Mouse (Mus musculus) heart, postnatal 0 days (tissue): ENCODE results near the gene Cx3cr1. TPM values are rescaled to one million over a fixed set of nuclear protein-coding genes. Genes with fewer than 3 reads are reported as not detected.

Experiments used
- ATAC-seq: fragments of 200-750 bp; cut with Nextera tagmentation; 2 replicates; pipeline ENCODE4 v1.8.0; 2017; ENCODE audit warnings: low read depth, moderate number of reproducible peaks, moderate library complexity; ENCODE audit not compliant: insufficient read depth
- DNase-seq: peaks from one replicate; pipeline ENCODE4 v3.0.0-alpha.2; 2016; ENCODE audit warnings: low spot score
- H3K27ac ChIP-seq: fragments of 300-500 bp; sonication (generic); 2 replicates; pipeline ENCODE4 v1.5.1; 2014; ENCODE audit warnings: low read depth, mild to moderate bottlenecking
- H3K27me3 ChIP-seq: fragments of 300-500 bp; sonication (generic); 2 replicates; pipeline ENCODE4 v1.6.1; 2014; ENCODE audit warnings: low read length, mixed read lengths; ENCODE audit not compliant: control insufficient read depth, insufficient read depth
- H3K36me3 ChIP-seq: fragments of 300-500 bp; sonication (generic); replicated peaks from 2 replicates; pipeline ENCODE4 v1.6.1; 2014; ENCODE audit warnings: low read length, mixed read lengths; ENCODE audit not compliant: control insufficient read depth, insufficient read depth
- H3K4me1 ChIP-seq: fragments of 300-500 bp; sonication (generic); 2 replicates; pipeline ENCODE4 v1.6.1; 2014; ENCODE audit warnings: antibody characterized with exemption; ENCODE audit not compliant: control insufficient read depth, insufficient read depth
- H3K4me2 ChIP-seq: fragments of 300-500 bp; sonication (generic); 2 replicates; pipeline ENCODE4 v1.6.1; 2014; ENCODE audit warnings: low read depth, mild to moderate bottlenecking, low read length, moderate library complexity
- H3K4me3 ChIP-seq: fragments of 300-500 bp; sonication (generic); 2 replicates; pipeline ENCODE4 v1.5.1; 2014; ENCODE audit warnings: low read depth, low read length
- H3K9ac ChIP-seq: fragments of 300-500 bp; sonication (generic); replicated peaks from 2 replicates; pipeline ENCODE4 v1.6.1; 2014; ENCODE audit warnings: low read depth, low read length, mixed read lengths
- H3K9me3 ChIP-seq: fragments of 300-500 bp; sonication (generic); replicated peaks from 2 replicates; pipeline ENCODE4 v1.6.1; 2016; ENCODE audit warnings: low read length; ENCODE audit not compliant: control insufficient read depth
- CTCF ChIP-seq: IDR thresholded peaks from 2 replicates; pipeline ENCODE4 v1.5.1; 2016; ENCODE audit warnings: antibody characterized with exemption, control low read depth, low read depth
- EP300 ChIP-seq: IDR thresholded peaks from 2 replicates; pipeline ENCODE4 v1.6.1; 2016; ENCODE audit warnings: antibody characterized with exemption, low read depth
- WGBS: fragments of 180-500 bp; shearing (Covaris S2); extraction: QIAGEN DNeasy Blood & Tissue Kit; methylation state at CpG from one replicate; pipeline ENCODE4 v1.1.7; 2014; 5-methylcytosine and 5-hydroxymethylcytosine counted together
- polyA plus RNA-seq: library from polyadenylated mRNA; unstranded; fragments of >200 nt; fragmentation: Nextera tagmentation; extraction: Ambion mirVana; gene quantifications from 2 replicates; pipeline ENCODE4 v1.2.1, GENCODE M21; 2015
- total RNA-seq: library from RNA; depleted of rRNA; stranded (reverse); fragments of >200 nt; gene quantifications from 2 replicates; pipeline ENCODE4 v1.2.3, GENCODE M21; 2014; ENCODE audit warnings: low replicate concordance

Gene Cx3cr1
- total and polyA plus RNA-seq, 2 experiments from 2014 or later: 4.7 to 5.2 TPM

GRCm38 (mm10) chr9:119973281-119973680, 96.4 kb downstream of the Cx3cr1 start:
- DNase-seq: no peak
- H3K4me2 ChIP-seq: no peak overlapping the region
- WGBS: 89% methylated on average over 23 of the region's 23 CpGs
- H3K9ac ChIP-seq: no peak overlapping the region
- H3K4me1 ChIP-seq: peaks cover 37% of the 10 kb centered on the region
- H3K27me3 ChIP-seq: no peaks in the 10 kb centered on the region
- TF ChIP-seq CTCF: no peak
- no peak for TF ChIP-seq EP300
- H3K9me3 ChIP-seq: no peaks in the 10 kb centered on the region
- H3K27ac ChIP-seq: no peak overlapping the region
- H3K4me3 ChIP-seq: no peak overlapping the region
- no peak for ATAC-seq
- peaks cover 50% of the 10 kb centered on the region for H3K36me3 ChIP-seq

DNA sequence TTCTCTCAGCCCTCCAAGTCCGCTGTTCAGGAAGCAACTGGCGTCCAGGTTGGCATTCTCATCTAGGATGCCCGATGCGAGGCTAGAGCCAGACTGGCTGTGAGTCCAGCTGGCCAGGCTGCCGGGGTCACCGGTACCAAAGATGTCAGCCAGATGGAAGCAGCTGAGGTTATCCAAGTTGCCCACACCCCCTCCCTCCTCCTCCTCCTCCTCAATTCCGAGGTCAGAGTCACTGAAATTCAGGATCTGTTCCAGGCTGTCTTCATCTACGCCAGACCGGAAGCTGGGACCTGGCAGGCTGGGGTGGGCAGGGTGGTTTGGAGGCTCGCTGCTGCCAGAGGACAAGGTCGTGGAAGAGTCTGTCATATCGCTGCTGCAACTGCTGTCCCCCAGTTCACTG, 97.1 kb downstream of the Cx3cr1 start:
- Histone ChIP-seq H3K36me3 (peaks cover 50% of the 10 kb centered on the region), H3K9me3 (no peaks in the 10 kb centered on the region), H3K27ac (0 out of 2 replicates have a peak overlapping the region, but pooled peaks have one; percentile 15), H3K27me3 (no peaks in the 10 kb centered on the region), H3K4me1 (peaks cover 30% of the 10 kb centered on the region), H3K4me3 (no peak overlapping the region), H3K9ac (no peak overlapping the region), H3K4me2 (no peak overlapping the region)
- ATAC-seq (no peak), DNase-seq (no peak)
- TF ChIP-seq EP300: no peak
- no peak for TF ChIP-seq CTCF
- WGBS: 72% methylated on average over 12 of the region's 12 CpGs

DNA sequence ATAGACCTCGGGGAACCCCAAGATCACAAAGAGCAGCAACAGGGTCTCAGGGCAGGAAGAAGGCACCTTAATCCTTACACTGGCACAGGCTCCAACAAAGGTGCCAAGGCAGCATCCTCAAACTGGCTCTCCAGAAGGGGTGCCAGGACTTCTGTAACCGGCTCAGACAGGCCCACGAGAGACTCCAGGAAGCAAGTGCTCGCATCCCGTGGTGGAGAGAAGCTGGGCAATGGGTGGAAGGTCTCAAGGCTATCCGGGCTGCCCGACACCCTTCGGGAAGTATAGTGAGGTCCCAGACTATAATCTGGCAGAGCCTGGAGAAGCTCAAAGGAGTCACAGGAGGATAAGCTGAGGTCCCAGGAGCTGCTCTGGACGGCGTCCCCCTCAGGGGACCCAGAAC, 97.5 kb downstream of the Cx3cr1 start:
- H3K4me1 ChIP-seq: peaks cover 26% of the 10 kb centered on the region
- H3K9ac ChIP-seq: no peak overlapping the region
- no peak overlapping the region for H3K4me3 ChIP-seq
- H3K27me3 ChIP-seq: no peaks in the 10 kb centered on the region
- no peaks in the 10 kb centered on the region for H3K9me3 ChIP-seq
- H3K27ac ChIP-seq: 0 out of 2 replicates have a peak overlapping the region, but pooled peaks have one; percentile 15
- peaks cover 50% of the 10 kb centered on the region for H3K36me3 ChIP-seq
- H3K4me2 ChIP-seq: no peak overlapping the region
- 90% methylated on average over 10 of the region's 10 CpGs for WGBS
- ATAC-seq (no peak), DNase-seq (no peak)
- no peak for TF ChIP-seq CTCF

DNA sequence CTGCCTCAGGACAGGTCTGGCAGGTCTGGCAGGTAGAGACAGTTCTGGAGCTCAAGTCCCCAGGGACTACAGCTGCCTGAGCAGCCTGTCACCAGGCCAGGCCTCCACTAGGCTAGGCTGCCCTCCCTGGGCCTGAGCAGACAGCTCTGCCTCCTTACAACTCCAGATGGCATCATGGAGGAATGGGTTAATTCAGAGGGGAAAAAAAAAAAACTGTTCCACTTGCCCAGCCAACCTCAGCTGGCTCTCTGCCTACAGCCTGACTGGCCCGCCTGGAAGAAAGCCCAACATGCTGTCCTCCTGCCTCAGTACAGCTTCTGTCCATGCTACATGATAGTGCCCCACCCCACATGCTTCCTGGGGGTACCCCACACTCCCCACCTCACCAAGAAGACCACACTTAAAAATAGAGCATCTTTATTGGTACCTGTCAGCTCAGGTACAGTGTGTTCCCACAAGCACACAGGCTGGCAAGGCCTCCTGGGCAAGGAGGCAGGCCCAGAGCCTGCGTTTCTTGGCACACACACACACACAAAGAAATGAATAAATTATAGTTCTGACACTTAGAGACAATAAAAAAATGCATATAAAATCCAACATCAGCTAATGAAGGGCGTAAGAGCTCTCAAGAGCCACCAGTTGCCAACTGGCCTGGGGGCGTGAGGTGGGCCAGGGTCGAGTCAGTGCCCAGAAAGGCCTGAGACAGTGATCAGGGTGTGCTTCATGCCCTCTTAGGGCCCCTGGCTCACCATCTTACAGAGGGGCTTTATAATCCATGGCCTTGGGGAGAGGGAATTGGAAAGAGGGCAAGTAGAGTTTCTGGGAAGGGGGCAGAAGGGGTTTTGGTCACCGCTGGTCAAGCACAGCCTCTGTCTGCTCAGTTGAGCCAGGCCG, 98.7 kb downstream of the Cx3cr1 start:
- Histone ChIP-seq H3K9ac (no peak overlapping the region; the same call in 1 of the 2 replicates), H3K4me2 (no peak overlapping the region), H3K36me3 (peaks cover 43% of the 10 kb centered on the region), H3K27me3 (no peaks in the 10 kb centered on the region), H3K9me3 (no peaks in the 10 kb centered on the region), H3K4me1 (peaks cover 17% of the 10 kb centered on the region), H3K4me3 (no peak overlapping the region), H3K27ac (peak overlapping the region; percentile 74)
- no peak for TF ChIP-seq EP300
- no peak for TF ChIP-seq CTCF
- ATAC-seq (no peak), DNase-seq (peak; percentile 43)
- 75% methylated on average over 7 of the region's 7 CpGs for WGBS

- Histone ChIP-seq H3K9me3 (no peaks in the 10 kb centered on the region), H3K9ac (no peak overlapping the region; the same call in 1 of the 2 replicates), H3K27ac (peak overlapping the region; percentile 74), H3K36me3 (peaks cover 40% of the 10 kb centered on the region), H3K27me3 (no peaks in the 10 kb centered on the region), H3K4me3 (no peak overlapping the region), H3K4me2 (no peak overlapping the region), H3K4me1 (peaks cover 17% of the 10 kb centered on the region)
- ATAC-seq (peak; percentile 62), DNase-seq (peak; percentile 57)
- WGBS: 24% methylated on average over 6 of the region's 6 CpGs
- TF ChIP-seq CTCF: peak; percentile 68
- no peak for TF ChIP-seq EP300
These were observed 99.5 kb downstream of the Cx3cr1 start for GRCm38 (mm10) chr9:119970221-119970620.
